Mouse (Mus musculus): ENCODE measurements at regions not wholly inside any gene's neighbourhood (a gene's known extent, or its start where the extent isn't known, plus 50 kb on each side); places are given as distances from the start of the nearest gene placed in this dataset.

DNA sequence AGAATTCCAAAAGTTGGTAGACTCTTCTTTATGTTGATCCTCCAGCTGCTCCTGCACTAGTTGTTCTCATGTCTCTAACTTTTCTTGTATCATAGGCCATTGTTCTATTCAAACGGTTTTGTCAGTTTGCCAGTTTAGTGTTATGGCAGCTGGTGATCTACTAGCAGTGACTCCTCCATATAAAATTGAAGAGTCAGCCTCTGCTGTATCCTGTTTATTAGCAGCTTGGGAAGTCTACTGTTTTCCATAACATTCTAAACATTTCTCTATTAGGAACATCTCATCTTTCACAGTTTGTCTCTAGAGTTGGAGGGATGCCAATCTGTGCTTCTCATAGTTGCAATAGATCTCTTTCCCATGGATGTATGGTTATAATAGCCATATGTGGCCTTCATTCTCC lies 58.6 kb downstream of the Drd1 start:
- no peak for DNase-seq

DNA sequence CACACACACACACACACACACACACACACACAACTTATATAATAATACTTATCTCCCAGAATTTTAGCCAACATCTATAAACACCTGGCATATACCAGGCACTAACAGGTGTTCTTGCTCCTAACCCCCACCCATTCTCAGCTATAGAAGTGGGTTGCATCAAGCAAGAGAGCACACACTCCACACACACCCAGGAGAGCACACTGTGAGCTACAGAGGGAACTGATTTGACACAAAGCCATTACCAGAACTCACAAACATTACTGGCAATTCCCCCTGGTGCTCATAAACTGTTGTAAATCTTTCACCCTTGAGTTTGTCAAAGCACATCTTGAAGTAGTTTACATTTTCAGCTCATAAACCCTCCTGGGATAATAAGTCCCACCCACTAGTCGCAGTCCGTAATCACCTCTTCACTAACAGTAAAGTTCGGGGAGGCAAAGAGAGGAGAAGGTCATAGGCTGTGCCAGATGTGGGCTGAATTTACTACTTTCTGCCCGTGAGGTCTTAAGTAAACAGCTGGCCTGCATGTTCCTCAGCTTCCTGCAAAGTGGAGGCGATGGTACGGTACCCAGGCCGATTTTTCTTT lies 62.5 kb downstream of the Drd1 start:
- no peak for DNase-seq

GRCm38 (mm10) chr13:53979226-53979625 lies 76.3 kb downstream of the Drd1 start:
- no peak for DNase-seq

- no peak for DNase-seq
Observed at GRCm38 (mm10) chr13:53969421-53969820, 86.1 kb downstream of the Drd1 start.

GRCm38 (mm10) chr13:53956167-53956566 lies 99.3 kb downstream of the Drd1 start:
- DNase-seq, result no peak

GRCm38 (mm10) chr13:53948056-53948455 lies 107.4 kb downstream of the Drd1 start:
- DNase-seq, result no peak

DNA sequence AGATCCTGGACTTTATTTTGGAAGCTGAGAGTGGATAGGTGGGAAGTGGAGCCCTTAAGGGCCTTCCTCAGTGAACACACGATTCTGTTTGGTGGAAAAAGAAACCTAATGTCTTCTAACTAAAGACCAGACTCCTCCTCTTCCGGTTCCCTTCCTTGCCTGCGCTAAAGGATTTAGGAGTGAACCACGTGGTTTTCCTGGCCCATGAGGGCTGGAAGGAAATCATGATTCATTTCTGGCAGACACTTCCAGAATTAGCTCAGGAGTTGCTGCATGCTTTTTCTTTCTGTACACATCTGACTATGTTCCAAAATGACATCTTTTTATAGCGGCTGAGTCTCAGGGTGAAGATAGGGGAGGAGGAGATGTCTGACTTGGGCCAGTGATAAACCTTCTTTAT lies 109.8 kb downstream of the Drd1 start:
- DNase-seq, result no peak

- DNase-seq, result no peak
Observed at GRCm38 (mm10) chr13:53941005-53941747, 114.3 kb downstream of the Drd1 start.

GRCm38 (mm10) chr13:53935174-53935699 lies 120.3 kb downstream of the Drd1 start:
- no peak for DNase-seq

DNA sequence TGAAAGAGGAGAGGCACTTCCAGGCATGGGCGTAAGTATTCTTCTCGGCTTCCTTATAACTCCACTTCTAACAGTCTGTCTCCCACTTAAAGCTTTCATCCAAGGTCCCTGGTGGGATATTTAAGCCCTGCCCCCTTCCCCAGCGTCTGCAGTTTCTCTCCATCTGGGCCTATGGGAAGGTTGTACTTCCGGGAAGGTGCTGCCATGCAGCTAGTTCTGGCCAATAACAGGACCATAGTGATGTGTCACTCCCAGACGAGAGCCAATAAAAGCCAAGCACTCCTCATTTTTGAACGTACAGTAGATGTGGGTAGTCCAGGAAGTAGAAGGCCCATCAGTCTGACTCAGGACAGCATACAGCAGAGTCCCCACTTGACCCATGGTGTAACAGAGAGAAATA lies 121.0 kb downstream of the Drd1 start:
- DNase-seq, result no peak

- no peak for DNase-seq
Observed at GRCm38 (mm10) chr13:53926128-53926527, 129.4 kb downstream of the Drd1 start.

- DNase-seq, result no peak
Observed at GRCm38 (mm10) chr13:53924433-53924832, 131.1 kb downstream of the Drd1 start.

GRCm38 (mm10) chr13:53923721-53924374 lies 131.7 kb downstream of the Drd1 start:
- DNase-seq, result no peak

DNA sequence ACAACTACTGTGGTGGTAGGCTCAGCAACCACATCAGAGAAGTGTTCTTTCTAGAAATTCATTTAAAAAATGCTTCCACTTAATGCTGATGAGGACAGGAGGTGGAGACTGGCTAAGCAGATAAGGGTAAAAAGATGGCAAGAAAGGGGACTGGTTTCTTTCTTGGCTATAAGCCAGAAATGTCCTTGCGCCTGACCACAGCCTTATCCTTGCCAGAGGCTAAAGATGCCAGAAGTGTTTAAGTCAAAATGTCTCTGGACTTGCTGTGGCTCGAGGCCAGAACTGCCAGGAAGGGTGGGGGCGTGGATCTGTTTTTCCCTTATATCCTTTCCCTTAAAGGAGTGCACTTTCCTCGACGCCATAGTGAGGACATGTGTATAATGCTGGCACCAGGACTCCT lies 133.7 kb downstream of the Drd1 start:
- DNase-seq, result no peak

- DNase-seq, result no peak
Observed at GRCm38 (mm10) chr13:53919851-53920381, 135.6 kb downstream of the Drd1 start.

DNA sequence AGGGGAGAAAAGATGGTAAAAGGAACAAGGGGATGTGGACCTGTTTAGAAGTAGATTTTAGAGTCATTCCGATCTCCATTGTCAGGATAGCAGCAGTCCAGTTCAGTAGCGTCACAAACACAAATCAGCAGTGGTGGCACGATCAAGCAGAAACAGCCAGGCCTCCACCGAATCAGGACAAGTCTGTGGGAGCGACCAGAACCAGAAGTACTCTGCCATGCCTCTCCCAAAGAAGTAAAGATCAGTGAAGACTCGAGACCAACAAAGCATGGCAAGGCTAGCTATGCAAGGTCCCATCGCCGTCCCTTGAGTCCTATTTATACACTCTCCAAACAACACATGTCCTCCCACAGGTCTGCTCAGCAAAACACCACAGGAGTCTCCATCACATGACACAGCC lies 140.0 kb downstream of the Drd1 start:
- DNase-seq, result no peak

DNA sequence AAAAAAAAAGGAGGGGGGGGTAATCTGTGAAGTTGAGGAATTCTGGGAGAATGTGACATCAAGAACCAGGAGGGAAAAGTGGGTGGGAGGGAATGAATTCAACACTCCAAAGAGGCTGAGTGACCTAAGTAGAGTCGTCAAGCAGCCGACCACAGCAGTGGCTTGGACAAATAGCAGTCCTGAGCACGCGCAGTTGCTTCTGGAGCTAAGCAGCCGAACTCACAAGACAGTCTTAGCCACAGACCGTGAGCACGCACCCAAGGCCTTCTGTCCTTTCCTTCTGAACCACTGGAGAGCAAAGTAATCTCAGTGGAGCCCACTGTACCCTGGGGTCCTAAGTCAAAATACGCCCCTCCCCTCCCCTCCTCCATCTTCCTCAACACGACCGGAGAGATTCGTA lies 141.1 kb downstream of the Drd1 start:
- DNase-seq, result no peak

- DNase-seq, result no peak
Observed at GRCm38 (mm10) chr13:53913501-53913900, 142.0 kb downstream of the Drd1 start.

DNA sequence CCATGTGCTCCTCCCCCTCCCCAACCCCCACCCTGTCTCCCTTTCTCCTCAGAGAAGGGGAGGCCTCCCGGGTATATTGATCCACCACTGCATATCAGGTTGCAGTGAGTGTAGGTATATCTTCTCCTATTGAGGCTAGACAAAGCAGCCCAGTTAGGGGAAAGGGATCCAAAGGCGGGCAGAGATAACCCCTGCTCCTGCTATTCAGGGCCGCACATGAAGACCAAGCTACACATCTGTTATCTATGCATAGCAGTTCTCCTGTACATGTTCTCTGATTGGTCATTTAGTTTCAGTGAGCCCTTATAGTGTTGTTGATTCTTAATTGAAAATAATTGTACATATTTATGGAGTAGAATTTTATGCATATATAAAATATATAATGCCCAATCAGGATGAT lies 143.7 kb downstream of the Drd1 start:
- no peak for DNase-seq

DNA sequence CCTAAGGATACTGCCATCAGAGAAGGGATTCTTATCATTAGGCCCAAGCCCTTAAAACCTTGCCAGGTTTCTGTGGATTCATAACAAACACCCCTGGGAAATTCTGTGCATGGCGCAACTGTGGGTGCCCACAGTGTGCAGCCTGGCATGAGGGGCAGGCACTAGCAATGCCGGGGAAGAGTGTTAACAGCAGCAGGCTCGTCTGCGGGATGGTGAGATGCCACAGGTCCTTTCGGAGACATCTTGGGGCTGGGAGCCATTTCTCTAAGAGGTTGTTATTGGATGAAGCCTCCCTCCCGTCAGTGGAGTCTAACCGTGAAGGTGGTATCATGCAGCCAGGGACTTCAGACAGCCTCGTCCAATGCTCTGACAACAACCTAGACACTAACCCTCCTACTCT lies 144.2 kb downstream of the Drd1 start:
- no peak for DNase-seq

- DNase-seq, result no peak
Observed at GRCm38 (mm10) chr13:53910251-53910650, 145.3 kb downstream of the Drd1 start.

DNA sequence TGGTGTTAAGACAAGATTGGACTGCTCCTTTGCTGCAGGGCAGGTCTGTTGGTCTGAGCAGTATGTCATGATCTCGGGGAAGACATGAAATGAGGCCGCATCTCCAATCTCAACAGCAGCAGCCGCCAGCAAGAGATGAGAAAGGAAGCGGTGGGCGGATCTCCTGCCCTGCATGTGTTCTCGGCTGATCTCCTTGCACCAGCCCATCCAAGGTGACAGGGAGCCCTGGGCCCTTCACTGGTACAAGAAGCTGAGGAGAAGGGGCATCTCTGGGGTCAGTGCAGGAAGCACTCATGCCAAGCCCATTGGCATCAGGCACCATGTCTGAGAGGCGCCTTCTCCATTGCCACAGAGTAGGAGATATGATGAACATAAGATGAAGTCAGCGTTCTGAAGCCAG lies 151.0 kb downstream of the Drd1 start:
- DNase-seq, result no peak

DNA sequence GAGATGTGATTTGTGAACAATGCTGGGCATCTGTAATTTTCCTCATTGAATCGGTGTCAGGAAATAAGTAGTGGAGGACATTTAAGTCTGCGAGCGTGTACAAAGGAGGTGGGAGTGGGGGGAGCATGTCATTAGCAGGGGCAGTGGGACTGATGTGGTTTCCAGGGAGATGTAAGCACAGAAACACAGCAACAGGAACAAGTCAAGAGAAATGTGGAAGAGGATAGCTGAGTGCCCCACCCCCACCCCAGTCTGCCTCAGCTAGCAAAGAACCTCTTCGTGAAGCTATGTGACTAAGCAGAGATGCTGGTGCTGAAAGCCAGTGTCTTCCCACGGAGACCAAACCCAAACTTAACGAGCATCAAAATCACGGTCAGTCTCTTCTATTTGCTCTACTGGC lies 151.9 kb downstream of the Drd1 start:
- DNase-seq, result no peak

GRCm38 (mm10) chr13:53902831-53903230 lies 152.7 kb downstream of the Drd1 start:
- no peak for DNase-seq
